Mouse (Mus musculus) retina, postnatal 1 day (tissue): Measurements from ENCODE around the gene Gm10037.

Experiments used
- DNase-seq: peaks from one replicate; pipeline ENCODE4 v3.0.0-alpha.2; 2012

The Gm10037 gene

DNA sequence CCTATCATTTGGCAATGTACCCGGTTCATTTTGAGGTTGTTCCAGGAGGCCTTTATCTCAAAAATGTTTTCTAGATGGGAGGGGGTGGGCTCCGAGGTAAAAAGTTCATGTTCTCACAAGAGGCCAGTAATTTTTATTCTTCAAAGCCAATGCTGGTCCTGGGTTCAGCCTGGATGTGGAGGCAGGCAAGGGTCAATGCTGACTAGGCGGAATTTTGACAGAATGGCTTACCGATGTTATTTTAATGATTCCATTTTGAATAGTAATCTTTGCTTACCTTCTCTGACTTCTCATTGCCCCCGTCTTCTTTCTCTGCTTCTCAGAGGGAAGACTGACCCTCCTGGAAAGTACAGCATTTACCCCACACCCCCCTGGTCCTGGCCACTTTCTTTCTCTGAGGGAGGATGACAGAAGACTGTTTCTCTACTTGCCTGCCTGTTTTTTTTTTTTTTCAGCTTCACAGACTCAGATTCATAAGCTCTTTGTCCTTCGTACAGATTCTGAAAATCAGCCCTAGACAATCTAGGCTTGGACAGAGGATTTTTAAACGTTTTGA, 45.9 kb downstream of the Gm10037 start:
- DNase-seq = no peak

DNA sequence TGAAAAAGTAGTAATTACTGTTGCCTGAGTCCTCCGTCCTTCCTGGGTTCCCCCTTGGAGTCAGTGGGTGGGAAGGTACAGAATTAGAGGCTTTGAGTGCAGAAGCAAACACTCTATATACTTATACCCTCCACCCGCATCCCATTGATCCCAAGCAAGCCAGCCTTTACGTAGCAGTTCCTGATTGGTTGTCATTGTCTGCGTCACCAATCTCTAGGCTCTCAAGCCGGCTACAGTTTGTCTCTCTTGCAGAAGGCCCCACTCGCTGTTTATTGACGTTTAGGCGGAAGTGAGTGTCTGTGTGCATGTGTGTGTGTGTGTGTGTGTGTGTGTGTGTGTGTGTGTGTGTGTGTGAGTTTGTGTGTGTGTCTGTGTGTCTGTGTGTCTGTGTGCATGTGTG, 53.1 kb downstream of the Gm10037 start:
- no peak for DNase-seq
